25 mouse cellular contexts compared by ENCODE assay signal in genomic region chr5:72653068-72653674, GRCm38 (mm10). TPM values are rescaled to one million over a fixed set of nuclear protein-coding genes. Genes with fewer than 3 reads are reported as not detected.
DNase-seq lines count a peak whose midpoint lies in the region; ATAC-seq and TF ChIP-seq lines count a peak whose summit lies in the region.
"Had no signal": no experiment of that assay in that cellular context is flagged by ENCODE, and none has a peak within 500 bp of the region (broad histone marks: within the 10 kb centered on the region; RNA-seq: fewer than 3 reads in every experiment).

No protein-coding gene starts in this region.

- WGBS in kidney, embryonic 14.5 days = 47% methylated on average over 10 of the region's 10 CpGs
- 58% methylated on average over 10 of the region's 10 CpGs for WGBS in forebrain, embryonic 13.5 days
- whole genome bisulfite sequencing in liver, embryonic 13.5 days (ENCODE audit: insufficient replicate concordance) = 58% methylated on average over 10 of the region's 10 CpGs
- WGBS in stomach, embryonic 16.5 days = 47% methylated on average over 10 of the region's 10 CpGs
- 79% methylated on average over 10 of the region's 10 CpGs for WGBS in heart, embryonic 10.5 days

- H3K4me3 ChIP-seq in kidney, embryonic 14.5 days (ENCODE audit: low read length) = no peak overlapping the region
- no peak overlapping the region for H3K4me3 ChIP-seq in forebrain, embryonic 13.5 days
- no peak overlapping the region for H3K4me3 ChIP-seq in liver, embryonic 13.5 days (replicated peaks)
- H3K4me3 ChIP-seq in stomach, embryonic 16.5 days (replicated peaks; ENCODE audit: low read length) = no peak overlapping the region
- no peak overlapping the region for H3K4me3 ChIP-seq in gastrocnemius, adult 2 months
- no peak overlapping the region for H3K4me3 ChIP-seq in heart, embryonic 10.5 days
- H3K4me3 ChIP-seq: embryonic facial prominence, embryonic 15.5 days; midbrain, embryonic 15.5 days; stomach, embryonic 15.5 days had no signal

- DNase-seq in kidney, adult 18-20 months = no peak
- DNase-seq in liver, embryonic 13.5 days = no peak
- DNase-seq in gastrocnemius, adult 2 months = no peak
- no peak for DNase-seq in heart, embryonic 10.5 days (ENCODE audit: low spot score)
- DNase-seq: adrenal gland, postnatal 36 days; cerebellum, adult 8-10 months; gastrocnemius, postnatal 25 days; heart, postnatal 14 days; kidney, adult 9 months; kidney, postnatal 4 days; layer of hippocampus, postnatal 36 days; right cerebral cortex, adult 18-20 months; spleen, adult 18-20 months; thymus, postnatal 14 days had no signal

- peaks cover 6% of the 10 kb centered on the region; the same call in 1 of the 2 replicates for H3K4me1 ChIP-seq in kidney, embryonic 14.5 days (ENCODE audit: control insufficient read depth, insufficient read depth, low read length)
- H3K4me1 ChIP-seq in forebrain, embryonic 13.5 days = 0 out of 2 replicates have a peak, but pooled peaks cover 3% of the 10 kb centered on the region
- peaks cover 5% of the 10 kb centered on the region; the same call in 1 of the 2 replicates for H3K4me1 ChIP-seq in liver, embryonic 13.5 days (replicated peaks)
- no peaks in the 10 kb centered on the region for H3K4me1 ChIP-seq in stomach, embryonic 16.5 days (ENCODE audit: control insufficient read depth, insufficient read depth, low read length)
- peaks cover 2% of the 10 kb centered on the region; the same call in 1 of the 2 replicates for H3K4me1 ChIP-seq in heart, embryonic 10.5 days
- H3K4me1 ChIP-seq: midbrain, embryonic 15.5 days had no signal

- intact Hi-C loops in gastrocnemius, adult 2 months (cut with DNase I) = no loop called here

- no peak overlapping the region for H3K4me2 ChIP-seq in kidney, embryonic 14.5 days (replicated peaks; ENCODE audit: low read depth, low read length)
- no peak overlapping the region for H3K4me2 ChIP-seq in forebrain, embryonic 13.5 days
- H3K4me2 ChIP-seq in liver, embryonic 13.5 days = no peak overlapping the region
- no peak overlapping the region for H3K4me2 ChIP-seq in stomach, embryonic 16.5 days (ENCODE audit: low read depth, low read length)
- H3K4me2 ChIP-seq: embryonic facial prominence, embryonic 15.5 days; heart, embryonic 11.5 days; midbrain, embryonic 15.5 days; stomach, embryonic 15.5 days had no signal

- TF ChIP-seq CTCF in gastrocnemius, adult 2 months (IDR thresholded peaks at IDR 0.05) = no peak

- no peaks in the 10 kb centered on the region for H3K9me3 ChIP-seq in kidney, embryonic 14.5 days (ENCODE audit: control insufficient read depth, low read length)
- no peaks in the 10 kb centered on the region for H3K9me3 ChIP-seq in forebrain, embryonic 13.5 days (replicated peaks)
- no peaks in the 10 kb centered on the region for H3K9me3 ChIP-seq in liver, embryonic 13.5 days (replicated peaks)
- H3K9me3 ChIP-seq in stomach, embryonic 16.5 days (replicated peaks; ENCODE audit: control insufficient read depth, low read length) = no peaks in the 10 kb centered on the region
- H3K9me3 ChIP-seq in heart, embryonic 10.5 days = no peaks in the 10 kb centered on the region
- H3K9me3 ChIP-seq: embryonic facial prominence, embryonic 15.5 days; midbrain, embryonic 15.5 days; stomach, embryonic 15.5 days had no signal

- H3K27ac ChIP-seq in kidney, embryonic 14.5 days (ENCODE audit: low read depth, low read length) = no peak overlapping the region
- H3K27ac ChIP-seq in forebrain, embryonic 13.5 days = no peak overlapping the region
- no peak overlapping the region; the same call in 1 of the 2 replicates for H3K27ac ChIP-seq in liver, embryonic 13.5 days
- H3K27ac ChIP-seq in stomach, embryonic 16.5 days (ENCODE audit: low read length) = no peak overlapping the region
- H3K27ac ChIP-seq in gastrocnemius, adult 2 months = no peak overlapping the region
- no peak overlapping the region for H3K27ac ChIP-seq in heart, embryonic 10.5 days
- H3K27ac ChIP-seq: embryonic facial prominence, embryonic 15.5 days; midbrain, embryonic 15.5 days; stomach, embryonic 15.5 days had no signal

- H3K36me3 ChIP-seq in kidney, embryonic 14.5 days (ENCODE audit: control insufficient read depth, insufficient read depth, low read length) = no peaks in the 10 kb centered on the region
- H3K36me3 ChIP-seq in forebrain, embryonic 13.5 days (ENCODE audit: poor library complexity, severe bottlenecking) = no peaks in the 10 kb centered on the region
- no peaks in the 10 kb centered on the region for H3K36me3 ChIP-seq in liver, embryonic 13.5 days
- no peaks in the 10 kb centered on the region for H3K36me3 ChIP-seq in stomach, embryonic 16.5 days (ENCODE audit: control insufficient read depth, insufficient read depth, low read length)
- H3K36me3 ChIP-seq in heart, embryonic 10.5 days = no peaks in the 10 kb centered on the region
- H3K36me3 ChIP-seq: embryonic facial prominence, embryonic 15.5 days; midbrain, embryonic 15.5 days; stomach, embryonic 15.5 days had no signal

- 0 out of 2 replicates have a peak, but pooled peaks have one; percentile 32 for ATAC-seq in kidney, embryonic 14.5 days (ENCODE audit: low FRiP score, low TSS enrichment)
- peak; percentile 70 for ATAC-seq in forebrain, embryonic 13.5 days
- peak; percentile 45; the same call in 1 of the 2 replicates for ATAC-seq in liver, embryonic 13.5 days (ENCODE audit: low read depth)
- peak; percentile 30; the same call in 1 of the 2 replicates for ATAC-seq in stomach, embryonic 16.5 days (ENCODE audit: insufficient read depth, low FRiP score)
- ATAC-seq: midbrain, embryonic 15.5 days had no signal

- H3K27me3 ChIP-seq in kidney, embryonic 14.5 days (ENCODE audit: control insufficient read depth, insufficient read depth, low read length) = 0 out of 2 replicates have a peak, but pooled peaks cover 4% of the 10 kb centered on the region
- peaks cover 27% of the 10 kb centered on the region for H3K27me3 ChIP-seq in forebrain, embryonic 13.5 days
- H3K27me3 ChIP-seq in liver, embryonic 13.5 days = peaks cover 16% of the 10 kb centered on the region; the same call in 1 of the 2 replicates
- no peaks in the 10 kb centered on the region for H3K27me3 ChIP-seq in stomach, embryonic 16.5 days (ENCODE audit: control insufficient read depth, insufficient read depth, low read length)
- H3K27me3 ChIP-seq in heart, embryonic 10.5 days (ENCODE audit: insufficient read depth, poor library complexity, severe bottlenecking) = peaks cover 15% of the 10 kb centered on the region
- H3K27me3 ChIP-seq: embryonic facial prominence, embryonic 15.5 days; stomach, embryonic 15.5 days had no signal

- no peak overlapping the region for H3K9ac ChIP-seq in kidney, embryonic 14.5 days (ENCODE audit: low read depth, low read length)
- no peak overlapping the region for H3K9ac ChIP-seq in forebrain, embryonic 13.5 days
- no peak overlapping the region for H3K9ac ChIP-seq in liver, embryonic 13.5 days
- no peak overlapping the region for H3K9ac ChIP-seq in stomach, embryonic 16.5 days (ENCODE audit: low read length)
- H3K9ac ChIP-seq: embryonic facial prominence, embryonic 15.5 days; midbrain, embryonic 15.5 days; stomach, embryonic 15.5 days had no signal

RNA-seq across cellular contexts. Expression of gene Nipal1, which starts 5.6 kb away (rescaled TPM):
- 1.4 and 1.9 TPM in 2 replicates for polyA plus RNA-seq in kidney, embryonic 14.5 days (2014; fragmentation: Nextera tagmentation; extraction: Ambion mirVana)
- polyA plus RNA-seq in forebrain, embryonic 13.5 days (2015; fragmentation: Nextera tagmentation; extraction: Ambion mirVana) = 0.36 and 1.4 TPM in 2 replicates
- polyA plus RNA-seq in liver, embryonic 13.5 days (2015; fragmentation: Nextera tagmentation; extraction: Ambion mirVana) = 6.4 and 7.1 TPM in 2 replicates
- 21.3 and 28.1 TPM in 2 replicates for polyA plus RNA-seq in stomach, embryonic 16.5 days (2015; fragmentation: Nextera tagmentation; extraction: Ambion mirVana)
- not detected for total RNA-seq in gastrocnemius, adult 2 months (2021)
- 0.10 and 0.68 TPM in 2 replicates for polyA plus RNA-seq in heart, embryonic 10.5 days (2016; fragmentation: Nextera tagmentation; extraction: Ambion mirVana)
- total RNA-seq: gastrocnemius, postnatal 25 days; layer of hippocampus, postnatal 36 days had no signal

RNA-seq across cellular contexts. Expression of gene Cnga1, which starts 9.1 kb away (rescaled TPM):
- not detected in 2 replicates for polyA plus RNA-seq in kidney, embryonic 14.5 days (2014; fragmentation: Nextera tagmentation; extraction: Ambion mirVana)
- not detected in 2 replicates for polyA plus RNA-seq in forebrain, embryonic 13.5 days (2015; fragmentation: Nextera tagmentation; extraction: Ambion mirVana)
- polyA plus RNA-seq in liver, embryonic 13.5 days (2015; fragmentation: Nextera tagmentation; extraction: Ambion mirVana) = not detected in 2 replicates
- polyA plus RNA-seq in stomach, embryonic 16.5 days (2015; fragmentation: Nextera tagmentation; extraction: Ambion mirVana) = not detected in 2 replicates
- total RNA-seq in gastrocnemius, adult 2 months (2021) = not detected
- polyA plus RNA-seq in heart, embryonic 10.5 days (2016; fragmentation: Nextera tagmentation; extraction: Ambion mirVana) = not detected in 2 replicates
- total RNA-seq: adrenal gland, postnatal 36 days; common myeloid progenitor, adult 5-6 weeks; ES-E14; gastrocnemius, postnatal 25 days; layer of hippocampus, postnatal 36 days had no signal
- polyA plus RNA-seq: embryonic facial prominence, embryonic 15.5 days; heart, embryonic 11.5 days; limb, embryonic 11.5 days; lung, embryonic 16.5 days; midbrain, embryonic 15.5 days; stomach, embryonic 15.5 days had no signal
